Mouse (Mus musculus): ENCODE measurements around the gene Fktn. TPM values are rescaled to one million over a fixed set of nuclear protein-coding genes. Genes with fewer than 3 reads are reported as not detected.

Gene Fktn
- polyA plus RNA-seq (2012; rRNA removed) = 0.59 and 0.80 TPM in 2 replicates

DNA sequence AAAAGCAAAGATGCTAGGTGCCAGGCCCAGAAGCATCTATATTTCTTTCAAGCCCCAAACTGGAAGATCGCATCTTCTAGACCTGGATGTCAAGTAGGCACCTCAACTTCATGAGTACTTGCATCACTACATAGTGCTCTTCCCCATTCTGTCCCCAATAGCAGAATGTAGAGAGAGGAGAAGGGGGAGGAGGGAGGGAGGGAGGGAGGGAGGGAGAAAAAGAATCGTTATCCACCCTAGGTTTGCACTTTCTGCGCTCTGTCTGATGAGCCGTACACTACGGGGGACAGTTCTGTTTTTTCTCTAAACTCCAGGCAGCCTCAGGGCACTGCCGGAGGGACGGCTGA is at the start of gene Fktn:
TSS of gene Fktn (plus strand) at position 295 of the 347 bp plus-strand sequence.

DNA sequence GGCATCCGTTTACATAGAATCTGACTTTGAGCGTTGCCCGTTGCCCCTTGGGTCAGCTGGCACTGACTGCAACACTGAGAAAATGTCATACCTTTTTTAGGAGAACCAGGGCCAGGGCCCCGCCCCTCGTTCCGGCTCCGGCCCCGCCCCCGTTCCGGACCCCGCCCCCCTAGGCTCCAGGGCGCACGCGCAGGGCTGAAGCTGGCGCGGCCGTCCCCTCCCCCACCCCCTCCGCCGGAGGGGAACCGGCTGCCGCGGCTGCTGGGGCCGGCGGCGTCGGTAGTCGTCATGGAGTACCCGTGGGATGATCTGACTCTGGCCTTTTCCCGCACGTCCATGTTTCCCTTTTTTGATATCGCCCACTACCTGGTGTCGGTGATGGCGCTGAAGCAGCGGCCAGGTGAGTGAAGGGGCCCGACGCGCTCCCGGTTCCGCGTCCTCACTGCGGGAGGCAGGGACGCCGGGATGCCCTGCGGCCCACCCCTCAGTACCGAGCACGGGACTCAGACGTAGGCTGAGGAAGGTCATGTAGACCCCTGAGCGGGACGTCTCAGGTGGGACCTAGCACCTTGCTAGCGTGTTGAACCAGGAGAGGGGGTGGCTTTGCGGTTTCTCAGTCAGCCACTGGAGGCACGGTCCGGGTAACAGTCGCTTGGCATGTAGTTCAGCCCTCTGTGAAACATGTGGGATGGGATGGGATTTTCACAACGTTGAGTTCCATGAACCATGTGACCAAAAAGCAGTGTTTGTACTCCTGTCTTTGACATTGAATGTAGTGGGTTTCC is 112.2 kb downstream of the Fktn start, which contains the start of gene Tmem38b:
TSS of gene Tmem38b (plus strand) at position 225 of the 785 bp plus-strand sequence.

Other genes with a start within 250 kb of the Fktn start
- 0.01 and 0.09 TPM in 2 replicates for gene Fsd1l, start 82.5 kb upstream of the Fktn start, polyA plus RNA-seq (2012; rRNA removed)
- gene Tal2, start 65.7 kb downstream of the Fktn start, polyA plus RNA-seq (2012; rRNA removed) = not detected in 2 replicates
- gene Tmem38b, start 112.0 kb downstream of the Fktn start, polyA plus RNA-seq (2012; rRNA removed) = 3.4 and 3.6 TPM in 2 replicates